In genomic region chr6:48582037-48582436, GRCm38 (mm10) we compare ENCODE assay signal across 9 mouse cellular contexts. TPM values are rescaled to one million over a fixed set of nuclear protein-coding genes. Genes with fewer than 3 reads are reported as not detected.
DNase-seq lines count a peak whose midpoint lies in the region; ATAC-seq and TF ChIP-seq lines count a peak whose summit lies in the region.
"Had no signal": no experiment of that assay in that cellular context is flagged by ENCODE, and none has a peak within 500 bp of the region (broad histone marks: within the 10 kb centered on the region; RNA-seq: fewer than 3 reads in every experiment).

No protein-coding gene starts in this region.

- peak; percentile 82 for DNase-seq in forebrain, embryonic 14.5 days (ENCODE audit: low spot score)
- no peak for DNase-seq in forebrain, embryonic 10.5 days (ENCODE audit: extremely low spot score, low spot score)
- peak in 1 of 3 experiments; percentile 36 for DNase-seq in liver, embryonic 14.5 days (ENCODE audit: low read depth in 3 of 3, low spot score in 3 of 3)
- DNase-seq in liver = no peak
- DNase-seq in cerebellum, postnatal 10 days = peak; percentile 67 to 86
- DNase-seq in induced T-regulatory cell, adult 2 months (ENCODE audit: low read depth) = peak; percentile 86
- DNase-seq in neural tube, embryonic 11.5 days (ENCODE audit: low spot score) = peak; percentile 35
- DNase-seq in urinary bladder, postnatal 14 days (ENCODE audit: low spot score) = no peak

- no peak overlapping the region for H3K9ac ChIP-seq in forebrain, embryonic 14.5 days (ENCODE audit: low read length)
- no peak overlapping the region for H3K9ac ChIP-seq in liver, embryonic 14.5 days (replicated peaks)
- no peak overlapping the region for H3K9ac ChIP-seq in neural tube, embryonic 11.5 days (ENCODE audit: low read length)

- peak; percentile 40; the same call in 1 of the 2 replicates for ATAC-seq in forebrain, embryonic 14.5 days
- no peak for ATAC-seq in liver, embryonic 14.5 days (ENCODE audit: insufficient read depth)
- no peak for ATAC-seq in neural tube, embryonic 11.5 days (ENCODE audit: insufficient read depth, low FRiP score, low TSS enrichment)

- no peaks in the 10 kb centered on the region for H3K9me3 ChIP-seq in forebrain, embryonic 14.5 days (replicated peaks; ENCODE audit: control insufficient read depth, low read length)
- no peaks in the 10 kb centered on the region; the same call in 1 of the 2 replicates for H3K9me3 ChIP-seq in forebrain, embryonic 10.5 days
- H3K9me3 ChIP-seq in liver, embryonic 14.5 days (ENCODE audit: control insufficient read depth, low read length) = no peaks in the 10 kb centered on the region
- H3K9me3 ChIP-seq in neural tube, embryonic 11.5 days (ENCODE audit: control insufficient read depth, low read length) = no peaks in the 10 kb centered on the region

- no peaks in the 10 kb centered on the region for H3K4me1 ChIP-seq in forebrain, embryonic 14.5 days (ENCODE audit: control insufficient read depth, insufficient read depth, low read length)
- H3K4me1 ChIP-seq in forebrain, embryonic 10.5 days = peaks cover 8% of the 10 kb centered on the region
- H3K4me1 ChIP-seq in liver, embryonic 14.5 days (replicated peaks; ENCODE audit: control insufficient read depth in 2 of 2, insufficient read depth in 2 of 2, low read length in 1 of 2) = no peaks in the 10 kb centered on the region; a peak in 1 of 4 replicates
- peaks cover 2% of the 10 kb centered on the region; the same call in 1 of the 2 replicates for H3K4me1 ChIP-seq in neural tube, embryonic 11.5 days (ENCODE audit: control insufficient read depth, insufficient read depth, low read length)

- TF ChIP-seq CTCF in liver, embryonic 14.5 days (IDR thresholded peaks at IDR 0.05; ENCODE audit: low read depth) = peak; percentile 62

- H3K27me3 ChIP-seq in forebrain, embryonic 14.5 days (replicated peaks; ENCODE audit: control insufficient read depth, insufficient read depth, low read length) = no peaks in the 10 kb centered on the region
- H3K27me3 ChIP-seq in forebrain, embryonic 10.5 days (ENCODE audit: poor library complexity, severe bottlenecking) = no peaks in the 10 kb centered on the region
- no peaks in the 10 kb centered on the region for H3K27me3 ChIP-seq in liver, embryonic 14.5 days (ENCODE audit: control insufficient read depth, insufficient read depth, low read length)
- H3K27me3 ChIP-seq in neural tube, embryonic 11.5 days (ENCODE audit: control insufficient read depth, insufficient read depth, low read length) = no peaks in the 10 kb centered on the region

- H3K36me3 ChIP-seq in forebrain, embryonic 14.5 days (ENCODE audit: control insufficient read depth, insufficient read depth, low read length) = no peaks in the 10 kb centered on the region
- H3K36me3 ChIP-seq in forebrain, embryonic 10.5 days (replicated peaks) = no peaks in the 10 kb centered on the region
- H3K36me3 ChIP-seq in liver, embryonic 14.5 days (replicated peaks; ENCODE audit: control insufficient read depth, insufficient read depth, low read depth) = no peaks in the 10 kb centered on the region
- no peaks in the 10 kb centered on the region for H3K36me3 ChIP-seq in neural tube, embryonic 11.5 days (ENCODE audit: control insufficient read depth, insufficient read depth, low read length)

- 65% methylated on average over 3 of the region's 3 CpGs for WGBS in forebrain, embryonic 14.5 days
- WGBS in forebrain, embryonic 10.5 days = 77% methylated on average over 3 of the region's 3 CpGs
- 52% methylated on average over 3 of the region's 3 CpGs for WGBS in liver, embryonic 14.5 days (ENCODE audit: insufficient replicate concordance)
- WGBS in neural tube, embryonic 11.5 days = 77% methylated on average over 3 of the region's 3 CpGs

- no peak for TF ChIP-seq EP300 in liver, embryonic 14.5 days (IDR thresholded peaks at IDR 0.05; ENCODE audit: low read depth)

- H3K4me3 ChIP-seq in forebrain, embryonic 14.5 days (ENCODE audit: low read depth, low read length) = no peak overlapping the region
- no peak overlapping the region for H3K4me3 ChIP-seq in forebrain, embryonic 10.5 days
- no peak overlapping the region for H3K4me3 ChIP-seq in liver, embryonic 14.5 days (ENCODE audit: insufficient read depth in 1 of 2, low read depth in 2 of 2, low read length in 2 of 2)
- H3K4me3 ChIP-seq in neural tube, embryonic 11.5 days (ENCODE audit: low read depth, low read length) = no peak overlapping the region

- no peak overlapping the region for H3K4me2 ChIP-seq in forebrain, embryonic 14.5 days (ENCODE audit: low read length)
- no peak overlapping the region for H3K4me2 ChIP-seq in liver, embryonic 14.5 days (ENCODE audit: low read depth)
- no peak overlapping the region for H3K4me2 ChIP-seq in neural tube, embryonic 11.5 days (ENCODE audit: low read depth)

- no peak overlapping the region for H3K27ac ChIP-seq in forebrain, embryonic 14.5 days (ENCODE audit: low read depth, low read length)
- H3K27ac ChIP-seq in forebrain, embryonic 10.5 days = no peak overlapping the region
- no peak overlapping the region for H3K27ac ChIP-seq in liver, embryonic 14.5 days
- no peak overlapping the region for H3K27ac ChIP-seq in neural tube, embryonic 11.5 days (ENCODE audit: low read depth, low read length)

RNA-seq across cellular contexts. Expression of gene Gm45021, which starts 7.4 kb away (rescaled TPM):
- not detected in 2 replicates for polyA plus RNA-seq in forebrain, embryonic 14.5 days (2014; fragmentation: Nextera tagmentation; extraction: Ambion mirVana)
- not detected in 2 replicates for polyA plus RNA-seq in forebrain, embryonic 10.5 days (2016; fragmentation: Nextera tagmentation; extraction: Ambion mirVana)
- polyA plus RNA-seq in liver, embryonic 14.5 days (2012; rRNA removed) = not detected in 2 replicates
- not detected in 2 replicates for polyA plus RNA-seq in liver, embryonic 14.5 days (2014; fragmentation: Nextera tagmentation; extraction: Ambion mirVana)
- polyA plus RNA-seq in neural tube, embryonic 11.5 days (2014; fragmentation: Nextera tagmentation; extraction: Ambion mirVana) = not detected in 2 replicates
- polyA plus RNA-seq: gonadal fat pad, adult 2 months had no signal

RNA-seq across cellular contexts. Expression of gene Rarres2, which starts 9.4 kb away (rescaled TPM):
- polyA plus RNA-seq in forebrain, embryonic 14.5 days (2014; fragmentation: Nextera tagmentation; extraction: Ambion mirVana) = 4.0 and 5.3 TPM in 2 replicates
- polyA plus RNA-seq in forebrain, embryonic 10.5 days (2016; fragmentation: Nextera tagmentation; extraction: Ambion mirVana) = 0.30 and 0.41 TPM in 2 replicates
- polyA plus RNA-seq in liver, embryonic 14.5 days (2012; rRNA removed) = 11.3 and 12.0 TPM in 2 replicates
- 16.3 and 20.0 TPM in 2 replicates for polyA plus RNA-seq in liver, embryonic 14.5 days (2014; fragmentation: Nextera tagmentation; extraction: Ambion mirVana)
- 1.6 and 2.8 TPM in 2 replicates for polyA plus RNA-seq in neural tube, embryonic 11.5 days (2014; fragmentation: Nextera tagmentation; extraction: Ambion mirVana)

RNA-seq across cellular contexts. Expression of gene Repin1, which starts 11.6 kb away (rescaled TPM):
- polyA plus RNA-seq in forebrain, embryonic 14.5 days (2014; fragmentation: Nextera tagmentation; extraction: Ambion mirVana) = 27.3 and 34.3 TPM in 2 replicates
- 53.1 and 56.8 TPM in 2 replicates for polyA plus RNA-seq in forebrain, embryonic 10.5 days (2016; fragmentation: Nextera tagmentation; extraction: Ambion mirVana)
- 7.1 and 7.3 TPM in 2 replicates for polyA plus RNA-seq in liver, embryonic 14.5 days (2012; rRNA removed)
- polyA plus RNA-seq in liver, embryonic 14.5 days (2014; fragmentation: Nextera tagmentation; extraction: Ambion mirVana) = 6.3 and 6.5 TPM in 2 replicates
- polyA plus RNA-seq in neural tube, embryonic 11.5 days (2014; fragmentation: Nextera tagmentation; extraction: Ambion mirVana) = 39.8 and 47.5 TPM in 2 replicates

RNA-seq across cellular contexts. Expression of gene Gm44965, which starts 11.7 kb away (rescaled TPM):
- not detected in 2 replicates for polyA plus RNA-seq in forebrain, embryonic 14.5 days (2014; fragmentation: Nextera tagmentation; extraction: Ambion mirVana)
- polyA plus RNA-seq in forebrain, embryonic 10.5 days (2016; fragmentation: Nextera tagmentation; extraction: Ambion mirVana) = 1.2 and 2.3 TPM in 2 replicates
- not detected in 2 replicates for polyA plus RNA-seq in liver, embryonic 14.5 days (2012; rRNA removed)
- not detected in 2 replicates for polyA plus RNA-seq in liver, embryonic 14.5 days (2014; fragmentation: Nextera tagmentation; extraction: Ambion mirVana)
- not detected in 2 replicates for polyA plus RNA-seq in neural tube, embryonic 11.5 days (2014; fragmentation: Nextera tagmentation; extraction: Ambion mirVana)
- polyA plus RNA-seq: gonadal fat pad, adult 2 months had no signal

RNA-seq across cellular contexts. Expression of gene Zfp775, which starts 19.8 kb away (rescaled TPM):
- 16.7 and 17.4 TPM in 2 replicates for polyA plus RNA-seq in forebrain, embryonic 14.5 days (2014; fragmentation: Nextera tagmentation; extraction: Ambion mirVana)
- polyA plus RNA-seq in forebrain, embryonic 10.5 days (2016; fragmentation: Nextera tagmentation; extraction: Ambion mirVana) = 8.8 and 11.1 TPM in 2 replicates
- polyA plus RNA-seq in liver, embryonic 14.5 days (2012; rRNA removed) = 1.0 TPM in 2 replicates
- polyA plus RNA-seq in liver, embryonic 14.5 days (2014; fragmentation: Nextera tagmentation; extraction: Ambion mirVana) = 1.4 and 1.7 TPM in 2 replicates
- polyA plus RNA-seq in neural tube, embryonic 11.5 days (2014; fragmentation: Nextera tagmentation; extraction: Ambion mirVana) = 9.3 and 11.0 TPM in 2 replicates

Comparison
In these comparisons a context has a peak if more than half of its experiments do, and no peak if none do; other contexts are left out.
1. DNase-seq: peak in forebrain, embryonic 14.5 days (single experiment), cerebellum, postnatal 10 days (2 of 2), induced T-regulatory cell, adult 2 months (single experiment) and neural tube, embryonic 11.5 days (single experiment); none in forebrain, embryonic 10.5 days (single experiment), liver (single experiment) and urinary bladder, postnatal 14 days (single experiment).